Mouse (Mus musculus) thymus, adult 18-20 months (tissue): ENCODE measurements around the gene Rnf41.

Experiments
- DNase-seq, 2 experiments: peaks; one replicate each; pipeline ENCODE4 v3.0.0; 2022; ENCODE audit warnings: mixed read lengths in 2 of 2

The Rnf41 gene

DNA sequence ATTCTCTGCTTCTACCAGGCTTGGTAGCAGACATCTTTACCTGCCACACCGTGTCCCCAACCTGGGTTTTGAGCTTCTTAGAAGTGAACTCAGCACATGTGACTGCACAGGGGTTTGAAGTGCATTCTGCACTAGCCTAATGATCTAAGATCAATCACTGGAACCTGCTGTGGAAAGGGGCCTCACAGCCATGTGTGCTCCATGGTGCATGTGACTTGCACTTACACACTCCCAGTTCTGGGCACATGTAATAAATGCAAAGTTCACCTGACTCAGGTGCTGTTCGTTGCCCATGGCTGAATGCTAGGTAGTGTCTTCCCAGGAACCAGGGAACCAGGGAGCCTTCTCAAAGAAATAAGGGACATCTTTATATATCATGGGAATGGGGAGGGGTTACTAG is 22.0 kb downstream of the Rnf41 start:
- no peak for DNase-seq

DNA sequence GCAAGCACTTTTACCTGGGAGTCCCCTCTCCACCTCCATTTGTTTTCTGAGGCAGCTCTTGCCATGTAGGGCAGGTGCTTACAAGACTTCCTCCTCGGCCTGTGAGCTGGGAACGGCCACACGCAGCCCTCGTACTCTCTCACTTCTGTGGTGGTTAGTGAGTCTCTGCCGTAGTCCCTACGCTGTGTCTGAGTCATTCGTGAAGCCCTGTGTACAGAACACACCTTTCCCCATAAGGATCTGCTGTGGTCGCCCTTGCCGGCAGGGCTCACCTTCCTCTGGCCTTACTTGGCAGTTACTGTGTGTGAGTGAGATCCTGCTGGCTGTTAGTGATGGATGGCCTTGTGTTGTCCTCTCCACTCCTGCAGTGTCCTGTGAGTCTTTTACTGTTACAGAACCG is 23.2 kb downstream of the Rnf41 start:
- DNase-seq = peak; percentile 34 to 60

DNA sequence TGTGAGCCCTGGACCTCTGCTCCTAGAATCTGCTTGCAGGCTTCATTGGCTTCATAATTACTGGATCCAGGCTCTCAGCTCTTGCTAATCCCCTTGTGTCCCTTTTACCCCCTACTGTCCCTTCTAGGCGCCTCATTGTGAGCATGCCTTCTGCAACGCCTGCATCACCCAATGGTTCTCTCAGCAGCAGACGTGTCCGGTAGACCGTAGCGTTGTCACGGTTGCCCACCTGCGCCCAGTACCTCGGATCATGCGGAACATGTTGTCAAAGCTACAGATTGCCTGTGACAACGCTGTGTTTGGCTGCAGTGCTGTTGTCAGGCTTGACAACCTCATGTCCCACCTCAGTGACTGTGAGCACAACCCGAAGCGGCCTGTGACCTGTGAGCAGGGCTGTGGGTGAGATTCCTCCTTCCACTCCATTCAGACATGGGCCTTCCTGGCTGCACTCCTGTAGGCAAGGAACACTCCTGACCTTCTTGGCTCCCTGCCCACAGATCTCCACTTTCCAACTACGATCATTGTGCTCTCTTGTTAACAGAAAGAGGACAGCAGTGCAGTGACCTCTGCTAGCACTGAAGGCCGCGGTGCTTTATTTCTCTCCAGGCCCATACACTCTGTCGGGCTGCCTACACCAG is 23.8 kb downstream of the Rnf41 start:
- peak in 1 of 2 experiments; percentile 31 for DNase-seq

- no peak for DNase-seq
Measured at GRCm38 (mm10) chr10:128435873-128436272, 24.4 kb downstream of the Rnf41 start.

GRCm38 (mm10) chr10:128436376-128436775 is 24.9 kb downstream of the Rnf41 start:
- peak; percentile 26 to 32 for DNase-seq

- DNase-seq = peak in 1 of 2 experiments; percentile 30
Measured at GRCm38 (mm10) chr10:128438675-128439279, 27.3 kb downstream of the Rnf41 start.

- DNase-seq = no peak
Measured at GRCm38 (mm10) chr10:128440407-128440806, 28.9 kb downstream of the Rnf41 start.

DNA sequence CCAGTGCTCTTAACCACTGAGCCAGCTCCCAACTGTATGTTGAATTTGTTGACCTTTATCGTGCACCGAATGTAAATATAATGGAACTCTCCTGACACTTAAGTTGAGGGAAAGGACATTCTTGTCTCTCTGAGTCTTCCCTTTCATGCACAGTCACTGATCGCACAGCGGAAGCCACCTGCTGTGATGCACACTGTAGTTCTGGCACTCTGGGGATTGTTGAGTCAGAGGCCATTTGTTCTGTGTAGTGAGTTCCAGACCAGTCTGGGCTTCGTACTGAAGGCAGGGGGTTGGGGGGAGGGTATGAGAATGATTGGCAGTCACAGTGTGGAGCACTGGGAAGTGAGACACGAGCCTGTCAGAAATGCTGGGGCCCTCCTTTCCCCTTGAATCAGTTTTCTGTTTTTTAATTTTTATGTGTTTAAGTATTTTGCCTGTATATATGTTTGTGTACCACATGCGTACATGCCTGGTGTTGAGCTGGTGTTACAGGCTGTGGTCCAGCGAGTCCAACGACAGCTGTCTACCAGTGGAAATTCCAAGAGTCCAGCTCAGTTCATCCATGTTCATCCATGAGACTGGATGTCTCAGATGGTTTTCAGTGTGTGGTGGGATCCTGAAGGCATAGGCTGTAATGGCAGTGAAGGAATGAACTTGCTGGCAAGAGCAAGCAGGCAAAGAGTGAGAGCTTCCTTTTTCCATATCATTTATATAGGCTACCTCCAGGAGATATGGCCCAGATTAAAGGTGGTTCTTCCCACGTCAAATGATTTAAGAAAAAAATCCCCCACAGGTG is 30.1 kb downstream of the Rnf41 start:
- DNase-seq = no peak

DNA sequence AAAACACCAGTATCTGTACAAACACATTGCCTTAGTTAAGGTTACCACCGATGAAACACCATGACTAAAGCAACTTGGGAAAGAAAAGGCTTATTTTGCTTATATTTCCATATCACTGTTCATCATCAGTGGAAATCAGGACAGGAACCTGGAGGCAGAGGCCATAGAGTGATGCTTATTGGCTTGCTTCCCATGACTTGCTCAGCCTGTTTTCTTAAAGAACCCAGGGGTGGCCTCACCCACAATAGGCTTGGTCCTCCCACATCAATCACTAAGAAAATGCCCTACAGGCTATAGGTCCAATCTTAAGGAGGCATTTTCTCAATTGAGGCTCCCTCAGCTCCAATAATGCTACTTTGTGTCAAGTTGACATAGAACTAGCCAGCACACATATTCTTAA is 31.3 kb downstream of the Rnf41 start:
- no peak for DNase-seq

GRCm38 (mm10) chr10:128444354-128444753 is 32.9 kb downstream of the Rnf41 start:
- DNase-seq = no peak

- DNase-seq = no peak
Measured at GRCm38 (mm10) chr10:128445407-128445806, 34.0 kb downstream of the Rnf41 start.

DNA sequence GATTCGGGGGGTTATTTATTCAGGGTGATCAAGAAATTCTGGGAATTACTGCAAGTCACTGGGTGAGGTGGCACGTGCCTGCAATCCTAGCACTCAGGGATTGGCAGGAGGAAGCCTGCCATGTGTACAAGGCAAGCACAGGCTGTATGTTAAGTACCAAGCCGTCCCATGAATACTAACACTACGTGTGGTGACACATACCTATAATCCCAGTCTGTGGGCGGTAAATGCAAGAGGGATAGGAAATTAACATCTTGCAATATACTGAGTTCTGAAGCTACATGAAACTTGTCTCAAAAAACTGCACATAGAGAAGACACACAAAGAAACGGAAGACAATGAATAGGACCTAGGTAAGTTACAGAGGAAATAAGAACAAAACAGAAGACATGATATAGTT is 39.6 kb downstream of the Rnf41 start:
- no peak for DNase-seq

DNA sequence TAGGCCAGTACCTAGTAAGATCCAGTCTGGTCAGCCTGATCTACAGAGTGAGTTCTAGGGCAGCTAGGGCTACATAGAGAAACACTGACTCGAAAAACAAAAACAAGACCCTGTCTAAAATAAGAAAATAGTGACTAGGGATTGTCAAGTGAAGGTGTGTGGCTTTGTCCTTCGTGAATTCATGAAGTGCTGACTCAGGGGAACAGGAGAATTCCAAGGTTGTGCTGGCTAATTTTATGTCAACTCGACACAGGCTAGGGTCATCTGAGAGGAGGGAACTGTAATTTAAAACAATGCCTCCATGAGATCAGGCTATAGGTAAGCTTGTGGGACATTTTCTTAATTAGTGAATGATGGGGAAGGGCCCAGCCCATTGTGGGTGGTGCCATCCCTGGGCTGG is 43.0 kb downstream of the Rnf41 start:
- no peak for DNase-seq

DNA sequence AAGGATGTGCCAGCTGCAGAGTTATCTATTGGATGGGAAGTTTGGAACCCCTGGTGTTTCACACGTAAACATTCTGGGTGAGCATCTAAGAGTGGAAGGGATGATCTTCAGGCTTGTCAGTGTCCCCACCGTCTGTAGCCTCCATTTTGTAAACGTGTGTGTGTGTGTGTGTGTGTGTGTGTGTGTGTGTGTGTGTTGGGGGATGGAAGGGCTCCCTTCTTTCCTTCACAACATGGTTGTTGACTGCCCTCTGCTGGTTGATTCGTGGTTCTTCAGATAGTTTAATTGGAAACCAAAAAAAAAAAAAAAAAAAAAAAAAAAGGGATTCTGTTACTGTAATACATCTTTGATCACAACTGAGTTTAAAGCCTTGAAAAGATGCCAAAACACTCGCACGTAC is 43.8 kb downstream of the Rnf41 start:
- peak in 1 of 2 experiments; percentile 35 for DNase-seq

DNA sequence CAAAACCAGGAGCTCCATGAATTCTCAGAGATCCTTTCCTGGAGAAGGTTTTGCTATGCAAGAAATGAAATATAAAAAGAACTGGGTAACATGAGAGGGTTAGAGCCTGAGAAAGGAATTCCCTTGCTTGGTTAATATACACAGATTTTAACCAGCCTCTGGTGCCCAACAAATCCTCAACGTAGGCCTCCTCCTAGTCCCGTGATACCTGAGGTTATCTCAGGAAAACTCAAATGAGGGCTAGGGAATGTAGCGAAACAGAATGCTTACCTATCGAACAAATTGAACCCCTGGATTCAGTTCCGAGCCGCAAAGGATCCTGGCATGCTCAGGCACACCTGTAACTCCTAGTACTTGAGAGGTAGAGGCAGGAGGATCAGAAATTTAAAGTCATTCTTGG is 46.2 kb downstream of the Rnf41 start:
- DNase-seq = no peak

GRCm38 (mm10) chr10:128458348-128458718 is 46.9 kb downstream of the Rnf41 start:
- DNase-seq = peak in 1 of 2 experiments; percentile 68

GRCm38 (mm10) chr10:128458719-128459408 is 47.4 kb downstream of the Rnf41 start, which contains the start of gene Smarcc2:
Gene Smarcc2, plus strand, starts transcription at chr10:128459248.
- DNase-seq = peak; percentile 70 to 71

DNA sequence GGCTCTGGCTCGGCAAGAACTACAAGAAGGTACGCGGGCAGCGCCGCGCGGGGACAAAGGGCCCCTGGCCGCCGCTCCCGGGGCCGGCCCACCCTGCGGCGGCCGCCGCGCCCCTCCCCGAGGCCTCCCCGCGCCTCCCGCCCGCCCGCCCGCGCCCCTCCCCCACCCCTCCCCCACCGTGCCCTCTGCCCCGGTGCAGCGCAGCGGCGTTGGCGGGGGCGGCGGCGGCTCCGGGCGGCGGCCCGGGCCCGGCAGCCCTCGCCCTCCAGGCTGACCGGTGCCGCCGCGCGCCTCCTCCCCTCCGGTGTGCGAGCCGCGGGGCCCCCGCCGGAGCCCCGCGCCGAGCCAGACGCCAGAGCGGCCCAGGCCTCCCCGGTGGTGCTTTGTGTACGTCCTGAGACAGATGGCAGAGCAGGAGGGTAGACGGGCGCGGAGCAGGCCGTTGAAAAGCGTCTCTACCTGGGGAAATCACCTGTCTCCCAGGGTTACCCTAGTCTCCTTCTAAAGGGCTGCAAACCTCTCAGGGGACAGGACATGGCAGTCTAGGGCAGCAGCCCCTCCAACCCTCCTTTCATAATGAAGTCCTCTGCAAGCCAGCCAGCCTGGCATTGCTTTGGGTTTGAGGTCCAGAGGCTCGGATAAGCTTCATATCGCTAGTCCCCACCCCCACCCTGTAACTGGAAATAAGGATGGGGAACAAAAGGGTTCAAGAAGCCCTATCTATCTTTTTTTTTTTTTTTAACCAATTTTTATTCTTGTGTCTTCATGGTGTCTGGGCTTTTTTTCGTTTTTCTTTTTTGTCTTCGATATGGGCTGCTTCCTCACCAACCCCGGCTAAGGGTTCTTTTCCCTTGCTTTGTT is 48.2 kb downstream of the Rnf41 start:
- DNase-seq = peak; percentile 35 to 44

GRCm38 (mm10) chr10:128460270-128460630 is 48.8 kb downstream of the Rnf41 start:
- DNase-seq = no peak

GRCm38 (mm10) chr10:128474366-128474765 is 62.9 kb downstream of the Rnf41 start:
- DNase-seq = no peak

GRCm38 (mm10) chr10:128486370-128486769 is 74.9 kb downstream of the Rnf41 start:
- no peak for DNase-seq
